Mouse (Mus musculus) erythroblast, embryonic 14.5 days (primary cell): ENCODE data around the gene Ppy.

Source experiments
- GATA1 ChIP-seq: IDR thresholded peaks from 2 replicates; pipeline ENCODE4 v1.6.1; 2012; ENCODE audit warnings: low read length, inconsistent platforms, mixed read lengths
- TAL1 ChIP-seq: IDR thresholded peaks from 3 replicates; pipeline ENCODE4 v1.6.1; 2012; ENCODE audit warnings: low read length, inconsistent platforms, mixed read lengths

- TF ChIP-seq TAL1 (no peak), GATA1 (no peak)
These were observed 38.0 kb downstream of the Ppy start for GRCm38 (mm10) chr11:102063076-102063475.
